9 mouse cellular contexts compared by ENCODE assay signal in genomic region chr19:38481906-38482305, GRCm38 (mm10). TPM values are rescaled to one million over a fixed set of nuclear protein-coding genes. Genes with fewer than 3 reads are reported as not detected.
A peak's percentile ranks its signal among the peaks of the same experiment; 100 is the strongest.
DNase-seq lines count a peak whose midpoint lies in the region; ATAC-seq lines count a peak whose summit lies in the region.
"Had no signal": no experiment of that assay in that cellular context is flagged by ENCODE, and none has a peak within 500 bp of the region (broad histone marks: within the 10 kb centered on the region; RNA-seq: fewer than 3 reads in every experiment).

No protein-coding gene starts in this region.

- H3K9ac ChIP-seq in hindbrain, embryonic 15.5 days = 0 out of 2 replicates have a peak overlapping the region, but pooled peaks have one; percentile 13
- no peak overlapping the region for H3K9ac ChIP-seq in midbrain, embryonic 16.5 days (ENCODE audit: low read depth, low read length)

- no peak for ATAC-seq in hindbrain, embryonic 15.5 days (ENCODE audit: low FRiP score, low read depth)
- no peak for ATAC-seq in midbrain, embryonic 16.5 days

- H3K4me3 ChIP-seq in heart, embryonic 10.5 days = peak overlapping the region; percentile 85
- H3K4me3 ChIP-seq in hindbrain, embryonic 15.5 days = peak overlapping the region; percentile 62
- H3K4me3 ChIP-seq in midbrain, embryonic 16.5 days (ENCODE audit: low read depth, low read length) = peak overlapping the region; percentile 63

- no peak for DNase-seq in heart, embryonic 10.5 days (ENCODE audit: low spot score)
- no peak for DNase-seq in heart, postnatal 14 days
- DNase-seq in embryo, embryonic 9.5 days (ENCODE audit: extremely low spot score) = peak; percentile 20
- DNase-seq in thymus, postnatal 25 days = no peak
- DNase-seq in right cerebral cortex, adult 2 months (ENCODE audit: low spot score in 2 of 2) = no peak
- DNase-seq in natural killer cell, adult 2 months (ENCODE audit: low spot score in 2 of 2) = no peak
- DNase-seq: liver, embryonic 13.5 days had no signal

- WGBS in heart, embryonic 10.5 days = 20% methylated on average over 8 of the region's 8 CpGs
- WGBS in hindbrain, embryonic 15.5 days = 5% methylated on average over 8 of the region's 8 CpGs
- WGBS in midbrain, embryonic 16.5 days = 12% methylated on average over 8 of the region's 8 CpGs

- intact Hi-C loops in heart, postnatal 14 days (cut with DNase I) = no loop called here

- no peak overlapping the region for H3K27ac ChIP-seq in heart, embryonic 10.5 days
- H3K27ac ChIP-seq in hindbrain, embryonic 15.5 days (replicated peaks) = no peak overlapping the region
- no peak overlapping the region for H3K27ac ChIP-seq in midbrain, embryonic 16.5 days (ENCODE audit: low read length)
- H3K27ac ChIP-seq: liver, embryonic 13.5 days had no signal

- H3K27me3 ChIP-seq in heart, embryonic 10.5 days (ENCODE audit: insufficient read depth, poor library complexity, severe bottlenecking) = peaks cover 15% of the 10 kb centered on the region
- peaks cover 22% of the 10 kb centered on the region for H3K27me3 ChIP-seq in hindbrain, embryonic 15.5 days
- H3K27me3 ChIP-seq in midbrain, embryonic 16.5 days (ENCODE audit: control insufficient read depth, insufficient read depth, low read depth, low read length) = peaks cover 22% of the 10 kb centered on the region

- no peaks in the 10 kb centered on the region for H3K9me3 ChIP-seq in heart, embryonic 10.5 days
- no peaks in the 10 kb centered on the region for H3K9me3 ChIP-seq in hindbrain, embryonic 15.5 days
- no peaks in the 10 kb centered on the region for H3K9me3 ChIP-seq in midbrain, embryonic 16.5 days (replicated peaks; ENCODE audit: control insufficient read depth, low read length, poor library complexity, severe bottlenecking)
- H3K9me3 ChIP-seq: liver, embryonic 13.5 days had no signal

- no peaks in the 10 kb centered on the region for H3K36me3 ChIP-seq in heart, embryonic 10.5 days
- no peaks in the 10 kb centered on the region for H3K36me3 ChIP-seq in hindbrain, embryonic 15.5 days
- H3K36me3 ChIP-seq in midbrain, embryonic 16.5 days (ENCODE audit: control insufficient read depth, insufficient read depth, low read length) = no peaks in the 10 kb centered on the region
- H3K36me3 ChIP-seq: liver, embryonic 13.5 days had no signal

- peaks cover 36% of the 10 kb centered on the region for H3K4me1 ChIP-seq in heart, embryonic 10.5 days
- peaks cover 41% of the 10 kb centered on the region for H3K4me1 ChIP-seq in hindbrain, embryonic 15.5 days (replicated peaks)
- peaks cover 16% of the 10 kb centered on the region for H3K4me1 ChIP-seq in midbrain, embryonic 16.5 days (ENCODE audit: control insufficient read depth, insufficient read depth, low read length)
- H3K4me1 ChIP-seq: liver, embryonic 13.5 days had no signal

- H3K4me2 ChIP-seq in hindbrain, embryonic 15.5 days = peak overlapping the region; percentile 98
- peak overlapping the region; percentile 98 for H3K4me2 ChIP-seq in midbrain, embryonic 16.5 days (ENCODE audit: low read length)

RNA-seq across cellular contexts. Expression of gene Plce1, which starts 1.0 kb away (rescaled TPM):
- 3.6 and 4.2 TPM in 2 replicates for polyA plus RNA-seq in heart, embryonic 10.5 days (2016; fragmentation: Nextera tagmentation; extraction: Ambion mirVana)
- total RNA-seq in heart, postnatal 14 days (2021) = 10 to 100 TPM; 23.8 to 26.2 TPM
- 4.2 and 5.0 TPM in 2 replicates for polyA plus RNA-seq in hindbrain, embryonic 15.5 days (2015; fragmentation: Nextera tagmentation; extraction: Ambion mirVana)
- 3.1 and 4.4 TPM in 2 replicates for polyA plus RNA-seq in midbrain, embryonic 16.5 days (2015; fragmentation: Nextera tagmentation; extraction: Ambion mirVana)
